Mouse (Mus musculus) liver, postnatal 0 days (tissue): ENCODE data around the gene Vwce. TPM values are rescaled to one million over a fixed set of nuclear protein-coding genes. Genes with fewer than 3 reads are reported as not detected.

Source experiments
- ATAC-seq: fragments of 200-750 bp; cut with Nextera tagmentation; 2 replicates; pipeline ENCODE4 v1.8.0; 2017; ENCODE audit warnings: mild to moderate bottlenecking, moderate library complexity
- DNase-seq: peaks from one replicate; pipeline ENCODE4 v3.0.0-alpha.2; 2016
- H3K27ac ChIP-seq: fragments of 300-500 bp; sonication (generic); 2 replicates; pipeline ENCODE4 v1.5.1; 2014; ENCODE audit warnings: antibody characterized with exemption, moderate library complexity, mild to moderate bottlenecking, low read depth
- H3K27me3 ChIP-seq: fragments of 300-500 bp; sonication (generic); 2 replicates; pipeline ENCODE4 v1.6.1; 2014; ENCODE audit warnings: low read length, control low read depth, mixed read lengths; ENCODE audit not compliant: insufficient read depth
- H3K36me3 ChIP-seq: fragments of 300-500 bp; sonication (generic); replicated peaks from 2 replicates; pipeline ENCODE4 v1.6.1; 2014; ENCODE audit warnings: mild to moderate bottlenecking, control low read depth, low read length, moderate library complexity, mixed read lengths; ENCODE audit not compliant: insufficient read depth
- H3K4me1 ChIP-seq: fragments of 300-500 bp; sonication (generic); 2 replicates; pipeline ENCODE4 v1.6.1; 2014; ENCODE audit warnings: antibody characterized with exemption, mild to moderate bottlenecking, control low read depth; ENCODE audit not compliant: insufficient read depth
- H3K4me2 ChIP-seq: fragments of 300-500 bp; sonication (generic); 2 replicates; pipeline ENCODE4 v1.6.1; 2014; ENCODE audit warnings: low read depth, mild to moderate bottlenecking, low read length, moderate library complexity, mixed read lengths
- H3K4me3 ChIP-seq: fragments of 300-500 bp; sonication (generic); 2 replicates; pipeline ENCODE4 v1.5.1; 2014; ENCODE audit warnings: low read depth, low read length
- H3K9ac ChIP-seq: fragments of 300-500 bp; sonication (generic); replicated peaks from 2 replicates; pipeline ENCODE4 v1.6.1; 2014; ENCODE audit warnings: mild to moderate bottlenecking, moderate library complexity
- H3K9me3 ChIP-seq: fragments of 300-500 bp; sonication (generic); 2 replicates; pipeline ENCODE4 v1.6.1; 2016; ENCODE audit warnings: mild to moderate bottlenecking, control low read depth, low read length, mixed read lengths
- CTCF ChIP-seq: sonication (generic); IDR thresholded peaks from 2 replicates; pipeline ENCODE4 v1.5.1; 2016; ENCODE audit warnings: antibody characterized with exemption, low read depth
- EP300 ChIP-seq: IDR thresholded peaks from 2 replicates; pipeline ENCODE4 v1.6.1; 2016; ENCODE audit warnings: antibody characterized with exemption, low read depth, mild to moderate bottlenecking
- whole genome bisulfite sequencing: fragments of 180-500 bp; shearing (Covaris S2); extraction: QIAGEN DNeasy Blood & Tissue Kit; methylation state at CpG from one replicate; pipeline ENCODE4 v1.1.7; 2014; ENCODE audit not compliant: insufficient replicate concordance; 5-methylcytosine and 5-hydroxymethylcytosine counted together
- polyA plus RNA-seq: library from polyadenylated mRNA; unstranded; fragments of >200 nt; fragmentation: Nextera tagmentation; extraction: Ambion mirVana; gene quantifications from 2 replicates; pipeline ENCODE4 v1.2.1, GENCODE M21; 2015

Gene Vwce
- polyA plus RNA-seq, 1 experiment from 2014 or later: 18.2 TPM

DNA sequence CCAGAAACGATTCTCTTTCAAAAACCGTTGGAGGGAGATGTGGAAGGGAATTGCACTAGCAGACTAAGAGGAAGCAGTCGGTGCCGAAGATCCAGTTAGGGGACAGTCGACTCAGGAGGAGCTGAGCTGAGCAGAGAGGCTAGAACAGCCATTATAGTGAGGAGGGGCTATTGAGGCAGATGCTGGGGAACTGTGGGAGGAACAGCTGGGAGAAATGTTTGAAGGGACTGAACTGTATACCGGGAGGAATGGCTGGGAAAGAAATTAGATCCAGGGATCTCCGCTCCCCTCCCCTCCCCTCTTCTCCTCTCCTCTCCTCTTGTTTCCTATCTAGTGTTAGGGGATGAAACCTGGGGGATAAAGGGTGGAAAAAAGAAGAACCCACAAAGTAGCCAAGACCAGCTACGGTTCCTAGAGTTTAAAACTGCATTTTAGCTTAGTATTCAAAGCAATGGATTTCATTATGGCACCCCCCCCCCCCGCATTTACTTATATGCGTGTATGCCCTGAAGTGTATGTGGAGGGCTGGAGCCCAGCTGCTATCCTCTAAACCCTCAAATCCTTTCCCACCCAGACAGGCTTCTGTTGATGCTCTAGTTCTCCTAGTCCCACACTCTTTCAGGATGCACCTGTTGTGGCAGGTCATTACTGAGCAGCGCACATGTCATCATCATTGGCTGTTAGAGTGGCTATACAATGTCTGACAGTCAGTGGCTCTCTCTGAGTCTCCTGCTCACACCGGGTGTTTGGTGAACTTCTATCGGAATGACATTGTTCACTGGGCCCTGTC, 6.8 kb downstream of the Vwce start:
- 51% methylated on average over 13 of the region's 13 CpGs for WGBS
- H3K9ac ChIP-seq: no peak overlapping the region
- no peak overlapping the region for H3K27ac ChIP-seq
- ATAC-seq (no peak), DNase-seq (no peak)
- H3K27me3 ChIP-seq: no peaks in the 10 kb centered on the region
- peaks cover 5% of the 10 kb centered on the region for H3K36me3 ChIP-seq
- no peak overlapping the region for H3K4me3 ChIP-seq
- no peak overlapping the region; the same call in 1 of the 2 replicates for H3K4me2 ChIP-seq
- H3K4me1 ChIP-seq: peaks cover 13% of the 10 kb centered on the region
- TF ChIP-seq EP300 (no peak), CTCF (no peak)
- H3K9me3 ChIP-seq: no peaks in the 10 kb centered on the region

DNA sequence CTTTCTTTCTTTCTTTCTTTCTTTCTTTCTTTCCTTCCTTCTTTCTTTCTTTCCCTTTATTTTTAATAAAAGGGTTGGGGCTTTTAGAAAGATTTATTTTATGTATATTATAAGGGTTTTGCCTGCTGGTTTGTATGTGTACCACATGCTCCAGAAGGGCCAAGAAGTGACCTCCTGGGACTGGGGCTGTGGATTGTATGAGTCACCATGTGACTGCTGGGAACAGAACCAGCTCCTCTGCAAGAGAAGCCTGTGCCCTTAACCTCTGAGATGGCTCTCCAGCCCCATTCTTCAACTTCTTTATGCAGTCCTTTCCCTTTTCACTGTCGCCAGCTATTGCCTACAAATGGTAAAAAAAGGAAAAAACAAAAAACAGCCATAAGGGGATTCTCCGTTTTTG, 11.6 kb downstream of the Vwce start:
- Histone ChIP-seq H3K27ac (no peak overlapping the region), H3K9ac (no peak overlapping the region), H3K4me1 (no peaks in the 10 kb centered on the region), H3K27me3 (no peaks in the 10 kb centered on the region), H3K4me3 (no peak overlapping the region), H3K4me2 (no peak overlapping the region), H3K36me3 (peaks cover 5% of the 10 kb centered on the region), H3K9me3 (no peaks in the 10 kb centered on the region)
- no peak for ATAC-seq
- TF ChIP-seq CTCF (no peak), EP300 (no peak)
- 83% methylated on average over 2 of the region's 2 CpGs for WGBS
- no peak for DNase-seq

DNA sequence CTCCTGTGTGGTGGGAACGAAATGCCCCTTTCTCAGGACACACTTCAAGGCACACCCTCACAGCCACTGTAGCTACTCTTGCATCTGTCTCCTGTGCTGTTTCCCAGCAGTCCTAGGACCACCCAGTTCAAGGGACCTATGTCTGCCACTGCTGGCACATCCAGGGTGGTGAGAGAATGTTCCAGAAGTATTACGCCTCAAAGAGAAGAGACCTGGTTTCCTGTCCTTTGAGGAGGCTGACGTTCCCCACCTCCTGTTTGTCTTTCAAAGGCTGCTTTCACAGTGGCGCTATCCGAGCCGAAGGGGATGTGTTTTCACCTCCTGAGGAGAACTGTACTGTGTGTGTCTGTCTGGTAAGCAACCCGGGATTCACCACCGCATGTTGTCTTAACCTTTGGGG, 14.1 kb downstream of the Vwce start:
- WGBS: 67% methylated on average over 8 of the region's 8 CpGs
- no peak for DNase-seq

DNA sequence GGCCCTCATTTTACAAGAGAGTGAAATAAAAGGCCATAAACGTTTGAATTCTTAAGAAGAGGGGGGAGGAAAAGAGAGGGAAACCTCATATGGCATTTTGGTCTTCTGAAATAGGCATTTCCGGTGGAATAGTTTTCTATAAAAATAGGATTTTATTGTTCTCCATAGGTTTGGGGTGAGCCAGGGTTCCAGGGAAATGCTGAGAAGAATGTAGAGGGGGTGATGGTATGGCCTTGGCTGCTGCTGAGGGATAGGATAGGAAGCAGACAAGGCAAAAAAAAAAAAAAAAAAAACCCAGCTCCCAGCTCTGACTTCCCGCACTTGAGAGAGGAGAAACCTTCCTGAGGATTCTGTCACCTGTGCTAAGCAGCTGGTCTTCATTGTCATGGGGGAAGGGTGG, 22.0 kb downstream of the Vwce start:
- H3K36me3 ChIP-seq: peaks cover 9% of the 10 kb centered on the region
- no peak for DNase-seq
- H3K27me3 ChIP-seq: no peaks in the 10 kb centered on the region
- 69% methylated on average over 3 of the region's 3 CpGs for WGBS
- peaks cover 22% of the 10 kb centered on the region for H3K4me1 ChIP-seq
- H3K9me3 ChIP-seq: no peaks in the 10 kb centered on the region
- TF ChIP-seq CTCF (no peak), EP300 (no peak)
- no peak for ATAC-seq
- H3K27ac ChIP-seq: peak overlapping the region; percentile 98
- H3K4me2 ChIP-seq: no peak overlapping the region
- no peak overlapping the region for H3K4me3 ChIP-seq
- H3K9ac ChIP-seq: peak overlapping the region; percentile 49; the same call in 1 of the 2 replicates

More for the DNA sequence above, 14.1 kb downstream of the Vwce start:
- no peak for ATAC-seq
- peaks cover 3% of the 10 kb centered on the region; the same call in 1 of the 2 replicates for H3K4me1 ChIP-seq
- no peak overlapping the region for H3K4me2 ChIP-seq
- peaks cover 5% of the 10 kb centered on the region for H3K36me3 ChIP-seq
- no peak overlapping the region for H3K9ac ChIP-seq
- no peak overlapping the region for H3K4me3 ChIP-seq
- no peak for TF ChIP-seq EP300
- no peak for TF ChIP-seq CTCF
- H3K27me3 ChIP-seq: no peaks in the 10 kb centered on the region
- H3K27ac ChIP-seq: no peak overlapping the region
- no peaks in the 10 kb centered on the region for H3K9me3 ChIP-seq

DNA sequence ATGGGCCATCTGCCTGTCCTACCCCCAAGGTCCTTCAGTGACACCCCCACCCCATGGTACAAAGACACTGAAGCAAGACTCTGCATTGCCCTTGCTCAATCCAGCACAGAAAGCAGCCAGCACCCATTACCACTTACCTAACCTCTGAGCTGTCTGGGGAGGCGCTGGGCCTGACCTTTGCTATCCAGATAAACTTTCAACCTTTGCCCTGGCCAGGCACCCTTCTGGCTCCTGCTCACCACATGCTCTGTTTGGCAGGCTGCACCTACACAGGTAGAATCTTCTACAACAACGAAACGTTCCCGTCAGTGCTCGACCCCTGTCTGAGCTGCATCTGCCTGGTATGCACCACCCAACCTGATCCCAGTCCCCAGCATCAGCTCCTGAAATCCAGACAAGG, 23.7 kb downstream of the Vwce start:
- peak overlapping the region; percentile 98 for H3K27ac ChIP-seq
- no peaks in the 10 kb centered on the region for H3K9me3 ChIP-seq
- H3K36me3 ChIP-seq: peaks cover 9% of the 10 kb centered on the region
- H3K4me3 ChIP-seq: no peak overlapping the region
- no peaks in the 10 kb centered on the region for H3K27me3 ChIP-seq
- peak; percentile 73 for DNase-seq
- H3K4me2 ChIP-seq: 0 out of 2 replicates have a peak overlapping the region, but pooled peaks have one; percentile 3
- peaks cover 22% of the 10 kb centered on the region for H3K4me1 ChIP-seq
- peak; percentile 79 for ATAC-seq
- no peak for TF ChIP-seq CTCF
- no peak for TF ChIP-seq EP300
- H3K9ac ChIP-seq: peak overlapping the region; percentile 48
- WGBS: 66% methylated on average over 5 of the region's 5 CpGs

DNA sequence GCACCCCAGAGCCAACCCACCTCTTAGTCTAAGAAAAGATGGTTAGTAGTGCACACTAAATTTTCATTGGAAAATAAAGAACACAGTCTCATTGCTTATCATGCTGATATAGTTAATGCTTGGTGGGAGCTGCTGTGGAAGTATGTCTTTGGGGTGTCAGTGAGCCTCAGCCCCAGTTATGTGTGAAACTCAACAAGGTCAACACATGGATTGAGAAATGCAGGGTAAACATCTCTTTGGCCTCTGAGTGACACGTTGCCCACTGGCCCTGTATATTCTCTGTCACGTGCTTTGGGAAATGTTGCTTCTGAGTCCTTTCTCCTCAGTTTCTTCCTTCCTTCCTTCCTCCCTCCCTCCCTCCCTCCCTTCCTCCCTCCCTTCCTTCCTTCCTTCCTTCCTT, 24.4 kb downstream of the Vwce start:
- Histone ChIP-seq H3K9me3 (no peaks in the 10 kb centered on the region), H3K27ac (peak overlapping the region; percentile 98), H3K27me3 (no peaks in the 10 kb centered on the region), H3K4me2 (no peak overlapping the region), H3K9ac (peak overlapping the region; percentile 48; the same call in 1 of the 2 replicates), H3K4me1 (peaks cover 25% of the 10 kb centered on the region), H3K36me3 (peaks cover 9% of the 10 kb centered on the region), H3K4me3 (no peak overlapping the region)
- DNase-seq: peak; percentile 45
- 52% methylated on average over 2 of the region's 2 CpGs for WGBS
- ATAC-seq: peak; percentile 54
- TF ChIP-seq EP300 (peak; percentile 72), CTCF (no peak)
